Mouse (Mus musculus) CH12.LX (cell line): ENCODE results near the gene Clint1. TPM values are rescaled to one million over a fixed set of nuclear protein-coding genes. Genes with fewer than 3 reads are reported as not detected.

Source experiments
- DNase-seq: peaks from one replicate; pipeline ENCODE4 v3.0.0-alpha.2; 2013; ENCODE audit errors: extremely low read depth
- H3K27ac ChIP-seq: 2 replicates; pipeline ENCODE4 v1.5.1; 2012; ENCODE audit warnings: low read depth, mild to moderate bottlenecking, control low read depth, moderate library complexity; ENCODE audit not compliant: insufficient read depth
- H3K27me3 ChIP-seq: replicated peaks from 2 replicates; pipeline ENCODE3; 2012; ENCODE audit warnings: inconsistent platforms
- H3K36me3 ChIP-seq, 2 experiments: replicated peaks in 1 of 2; 2 replicates each; pipeline versions ENCODE3 to v1.6.1; 2012; ENCODE audit warnings: inconsistent platforms in 1 of 2, low read length in 1 of 2, mild to moderate bottlenecking in 1 of 2, mixed read lengths in 1 of 2, moderate library complexity in 1 of 2; ENCODE audit not compliant: control insufficient read depth in 1 of 2, insufficient read depth in 1 of 2
- H3K4me1 ChIP-seq, 2 experiments: 2 replicates each; pipeline ENCODE4 v1.6.1; 2012; ENCODE audit warnings: inconsistent platforms in 1 of 2, moderate library complexity in 1 of 2; ENCODE audit not compliant: insufficient read depth in 2 of 2, control insufficient read depth in 1 of 2
- H3K4me2 ChIP-seq: 2 replicates; pipeline ENCODE4 v1.6.1; 2012; ENCODE audit warnings: low read depth, mild to moderate bottlenecking, control low read depth; ENCODE audit not compliant: poor library complexity, insufficient read depth, severe bottlenecking
- H3K4me3 ChIP-seq, 3 experiments: fragments of 150-350 bp in 1 of 3; sonication (generic) in 1 of 3; replicated peaks in 1 of 3; 2 replicates each; pipeline versions ENCODE3 to v1.5.1; 2011 to 2012; ENCODE audit warnings: low read depth in 2 of 3, low read length in 2 of 3, mild to moderate bottlenecking in 2 of 3, moderate library complexity in 2 of 3, control low read depth in 1 of 3, improper control_type of control experiment in 1 of 3, inconsistent platforms in 1 of 3, mixed read lengths in 1 of 3; ENCODE audit not compliant: poor library complexity in 1 of 3
- H3K79me2 ChIP-seq: replicated peaks from 2 replicates; pipeline ENCODE4 v1.6.1; 2012; ENCODE audit warnings: mild to moderate bottlenecking, moderate library complexity; ENCODE audit not compliant: control insufficient read depth, poor library complexity, insufficient read depth, severe bottlenecking; ENCODE audit errors: extremely low read depth
- H3K9ac ChIP-seq: 2 replicates; pipeline ENCODE4 v1.6.1; 2012; ENCODE audit warnings: low read depth, mild to moderate bottlenecking, control low read depth, moderate library complexity; ENCODE audit not compliant: insufficient read depth
- H3K9me3 ChIP-seq: replicated peaks from 2 replicates; pipeline ENCODE3; 2012; ENCODE audit warnings: low read length, inconsistent platforms, mixed read lengths
- CHD1 ChIP-seq: IDR thresholded peaks from 2 replicates; pipeline ENCODE4 v1.6.1; 2012; ENCODE audit warnings: low read depth, low read length, improper control_type of control experiment, inconsistent platforms
- ELF1 ChIP-seq: IDR thresholded peaks from 2 replicates; pipeline ENCODE4 v1.6.1; 2014; ENCODE audit warnings: low read depth, mild to moderate bottlenecking, inconsistent platforms, low read length, improper control_type of control experiment
- EP300 ChIP-seq: IDR thresholded peaks from 2 replicates; pipeline ENCODE4 v1.6.1; 2011; ENCODE audit warnings: low read length, improper control_type of control experiment
- ETS1 ChIP-seq: conservative IDR thresholded peaks from 2 replicates; pipeline ENCODE4 v1.6.1; 2012; ENCODE audit warnings: low read depth, mild to moderate bottlenecking, inconsistent platforms, low read length, improper control_type of control experiment, moderate library complexity
- GABPA ChIP-seq: IDR thresholded peaks from 2 replicates; pipeline ENCODE4 v1.6.1; 2012; ENCODE audit warnings: low read depth, low read length, improper control_type of control experiment, inconsistent platforms; ENCODE audit not compliant: insufficient replicate concordance
- JUN ChIP-seq: IDR thresholded peaks from 2 replicates; pipeline ENCODE4 v1.6.1; 2011; ENCODE audit warnings: low read depth, mild to moderate bottlenecking, low read length, improper control_type of control experiment, moderate library complexity; ENCODE audit not compliant: insufficient read depth
- JUND ChIP-seq: conservative IDR thresholded peaks from 2 replicates; pipeline ENCODE4 v1.6.1; 2011; ENCODE audit warnings: low read depth, low read length, improper control_type of control experiment
- MAFK ChIP-seq: IDR thresholded peaks from 2 replicates; pipeline ENCODE4 v1.6.1; 2011; ENCODE audit warnings: low read length, improper control_type of control experiment; ENCODE audit not compliant: insufficient replicate concordance
- MAX ChIP-seq: IDR thresholded peaks from 2 replicates; pipeline ENCODE4 v1.6.1; 2011; ENCODE audit warnings: low read length, improper control_type of control experiment
- MYC ChIP-seq: IDR thresholded peaks from 2 replicates; pipeline ENCODE4 v1.6.1; 2011; ENCODE audit warnings: low read depth, mild to moderate bottlenecking, improper control_type of control experiment, low read length
- NRF1 ChIP-seq: IDR thresholded peaks from 2 replicates; pipeline ENCODE4 v1.6.1; 2014; ENCODE audit warnings: low read depth, mild to moderate bottlenecking, inconsistent platforms, low read length, improper control_type of control experiment, moderate library complexity
- POLR2A ChIP-seq: IDR thresholded peaks from 2 replicates; pipeline ENCODE4 v1.6.1; 2011; ENCODE audit warnings: low read depth, mild to moderate bottlenecking, improper control_type of control experiment, low read length
- RCOR1 ChIP-seq: conservative IDR thresholded peaks from 2 replicates; pipeline ENCODE4 v1.6.1; 2012; ENCODE audit warnings: low read depth, mild to moderate bottlenecking, inconsistent platforms, low read length, improper control_type of control experiment
- USF1 ChIP-seq: IDR thresholded peaks from 2 replicates; pipeline ENCODE4 v1.6.1; 2014; ENCODE audit warnings: low read depth, mild to moderate bottlenecking, inconsistent platforms, low read length, improper control_type of control experiment
- ZMIZ1 ChIP-seq: IDR thresholded peaks from 2 replicates; pipeline ENCODE4 v1.6.1; 2012; ENCODE audit warnings: low read depth, mild to moderate bottlenecking, inconsistent platforms, low read length, improper control_type of control experiment
- dilution Hi-C: fragments of 300-500 bp; cut with MboI; formaldehyde crosslinking; loops from 2 replicates; pipeline ENCODE4 v1.14.3; 2020; ENCODE audit warnings: low sequenced_read_pairs; ENCODE audit not compliant: extremely low pct_unique_long_range_greater_than_20kb, extremely low pct_ligation_motif_present
- in situ Hi-C: fragments of 300-500 bp; cut with MboI; formaldehyde crosslinking; loops from 3 replicates; pipeline ENCODE4 v1.14.3; 2019; ENCODE audit warnings: low sequenced_read_pairs, low pct_ligation_motif_present, low pct_unique_long_range_greater_than_20kb, mixed read lengths
- polyA plus RNA-seq: library from polyadenylated mRNA; unstranded; fragments of >175 nt; gene quantifications from 2 replicates; pipeline ENCODE4 v1.2.1, GENCODE M21; 2012; ENCODE audit warnings: low read depth; ENCODE audit not compliant: insufficient read length
- total RNA-seq, 2 experiments: library from RNA; depleted of rRNA; stranded (reverse); fragments of 300-350 nt in 1 of 2; fragments of >200 nt in 1 of 2; gene quantifications; 2 replicates each; pipeline ENCODE4 v1.2.3; 2012 to 2014

The Clint1 gene
- total and polyA plus RNA-seq, 3 experiments = 54.1 to 137 (median 98.5) TPM

GRCm38 (mm10) chr11:45886596-45886995 is 34.7 kb downstream of the Clint1 start:
- TF ChIP-seq MYC (no peak), GABPA (no peak)
- H3K79me2 ChIP-seq = peaks cover 7% of the 10 kb centered on the region
- peaks cover 5 to 45% of the 10 kb centered on the region in 2 experiments for H3K4me1 ChIP-seq

GRCm38 (mm10) chr11:45888471-45889030 is 36.7 kb downstream of the Clint1 start:
- no peak overlapping the region for H3K4me3 ChIP-seq

More at GRCm38 (mm10) chr11:45886596-45886995, 34.7 kb downstream of the Clint1 start:
- DNase-seq = no peak
- Histone ChIP-seq H3K36me3 (peaks cover 54 to 81% of the 10 kb centered on the region in 2 experiments), H3K4me3 (no peak overlapping the region), H3K4me2 (no peak overlapping the region), H3K27me3 (no peaks in the 10 kb centered on the region), H3K9me3 (no peaks in the 10 kb centered on the region), H3K27ac (no peak overlapping the region), H3K9ac (no peak overlapping the region)
- in situ Hi-C loops (loop anchor here (10.0 to 25.0 kb wide), 3 partner anchors 82 to 1299 kb away; no protein-coding TSS in a partner anchor), dilution Hi-C loops (no loop called here)

GRCm38 (mm10) chr11:45889981-45890380 is 38.1 kb downstream of the Clint1 start:
- H3K36me3 ChIP-seq = peaks cover 74 to 100% of the 10 kb centered on the region in 2 experiments
- no peak overlapping the region for H3K4me3 ChIP-seq
- H3K9ac ChIP-seq = no peak overlapping the region
- H3K4me2 ChIP-seq = no peak overlapping the region
- DNase-seq = peak; percentile 44
- dilution Hi-C loops (no loop called here), in situ Hi-C loops (loop anchor here (10.0 to 25.0 kb wide), 3 partner anchors 85 to 1303 kb away; no protein-coding TSS in a partner anchor)
- peaks cover 0 to 49% of the 10 kb centered on the region in 2 experiments; a peak in 3 of 4 replicates for H3K4me1 ChIP-seq
- H3K27ac ChIP-seq = 0 out of 2 replicates have a peak overlapping the region, but pooled peaks have one; percentile 8
- H3K27me3 ChIP-seq = no peaks in the 10 kb centered on the region
- H3K79me2 ChIP-seq = no peaks in the 10 kb centered on the region
- H3K9me3 ChIP-seq = no peaks in the 10 kb centered on the region
- TF ChIP-seq ZMIZ1 (no peak), ELF1 (no peak), ETS1 (no peak), GABPA (no peak), POLR2A (no peak), NRF1 (no peak)
- TF ChIP-seq, all 38 proteins: peak for 0

More at GRCm38 (mm10) chr11:45888471-45889030, 36.7 kb downstream of the Clint1 start:
- no peaks in the 10 kb centered on the region; the same call in 1 of the 2 replicates for H3K79me2 ChIP-seq
- TF ChIP-seq JUN (no peak), RCOR1 (no peak), CHD1 (no peak), MAFK (no peak), ETS1 (no peak), USF1 (no peak), EP300 (no peak), JUND (no peak), MAX (no peak)
- TF ChIP-seq, all 38 proteins: peak for 0
- H3K36me3 ChIP-seq = peaks cover 68 to 94% of the 10 kb centered on the region in 2 experiments
- in situ Hi-C loops = loop anchor here (10.0 to 25.0 kb wide), 3 partner anchors 84 to 1301 kb away; no protein-coding TSS in a partner anchor
- H3K4me2 ChIP-seq = no peak overlapping the region
- dilution Hi-C loops = no loop called here
- H3K4me1 ChIP-seq = peaks cover under 1 to 44% of the 10 kb centered on the region in 2 experiments
- H3K27me3 ChIP-seq = no peaks in the 10 kb centered on the region
- no peaks in the 10 kb centered on the region for H3K9me3 ChIP-seq
- no peak for DNase-seq
- H3K9ac ChIP-seq = no peak overlapping the region
- no peak overlapping the region for H3K27ac ChIP-seq
